Mouse (Mus musculus) thymus, postnatal 36 days (tissue): ENCODE measurements around the gene Pde4d.
A peak's percentile ranks its signal among the peaks of the same experiment; 100 is the strongest.

ENCODE experiments used
- DNase-seq, 2 experiments: peaks; one replicate each; pipeline ENCODE4 v3.0.0; 2022; ENCODE audit warnings: mixed read lengths in 2 of 2

Pde4d gene

GRCm38 (mm10) chr13:108839142-108839541, 389.4 kb downstream of the Pde4d start:
- no peak for DNase-seq

- DNase-seq = no peak
Observed at GRCm38 (mm10) chr13:108854090-108854489, 404.3 kb downstream of the Pde4d start.

- DNase-seq = peak in 1 of 2 experiments; percentile 17
Observed at GRCm38 (mm10) chr13:108856776-108857435, 407.2 kb downstream of the Pde4d start.

- DNase-seq = no peak
Observed at GRCm38 (mm10) chr13:108859336-108859735, 409.6 kb downstream of the Pde4d start.

- no peak for DNase-seq
Observed at GRCm38 (mm10) chr13:108860737-108861136, 411.0 kb downstream of the Pde4d start.

- no peak for DNase-seq
Observed at GRCm38 (mm10) chr13:108861707-108862106, 412.0 kb downstream of the Pde4d start.

GRCm38 (mm10) chr13:108862173-108862572, 412.4 kb downstream of the Pde4d start:
- no peak for DNase-seq

GRCm38 (mm10) chr13:108900160-108900559, 450.4 kb downstream of the Pde4d start:
- no peak for DNase-seq

GRCm38 (mm10) chr13:108905121-108905520, 455.4 kb downstream of the Pde4d start:
- DNase-seq = no peak

GRCm38 (mm10) chr13:108909193-108909592, 459.4 kb downstream of the Pde4d start:
- DNase-seq = no peak

- no peak for DNase-seq
Observed at GRCm38 (mm10) chr13:108914626-108915025, 464.9 kb downstream of the Pde4d start.

GRCm38 (mm10) chr13:108921146-108921545, 471.4 kb downstream of the Pde4d start:
- DNase-seq = no peak

- no peak for DNase-seq
Observed at GRCm38 (mm10) chr13:108934854-108935253, 485.1 kb downstream of the Pde4d start.

- DNase-seq = no peak
Observed at GRCm38 (mm10) chr13:108937272-108937671, 487.5 kb downstream of the Pde4d start.

- no peak for DNase-seq
Observed at GRCm38 (mm10) chr13:108952911-108953310, 503.2 kb downstream of the Pde4d start.

- no peak for DNase-seq
Observed at GRCm38 (mm10) chr13:108956059-108956458, 506.3 kb downstream of the Pde4d start.

GRCm38 (mm10) chr13:108964056-108964455, 514.3 kb downstream of the Pde4d start:
- no peak for DNase-seq

- no peak for DNase-seq
Observed at GRCm38 (mm10) chr13:108981144-108981543, 531.4 kb downstream of the Pde4d start.

GRCm38 (mm10) chr13:108998739-108999138, 549.0 kb downstream of the Pde4d start:
- no peak for DNase-seq

- no peak for DNase-seq
Observed at GRCm38 (mm10) chr13:109024703-109025102, 575.0 kb downstream of the Pde4d start.

GRCm38 (mm10) chr13:109047126-109047525, 597.4 kb downstream of the Pde4d start:
- no peak for DNase-seq

- DNase-seq = no peak
Observed at GRCm38 (mm10) chr13:109052805-109053204, 603.1 kb downstream of the Pde4d start.

GRCm38 (mm10) chr13:109053242-109054018, 603.7 kb downstream of the Pde4d start:
- DNase-seq = no peak

- DNase-seq = no peak
Observed at GRCm38 (mm10) chr13:109058045-109058444, 608.3 kb downstream of the Pde4d start.
